Mouse (Mus musculus) intestine, embryonic 16.5 days (tissue): Measurements from ENCODE around the gene Frrs1. TPM values are rescaled to one million over a fixed set of nuclear protein-coding genes. Genes with fewer than 3 reads are reported as not detected.

Experiments
- ATAC-seq: fragments of 200-750 bp; cut with Nextera tagmentation; 2 replicates; pipeline ENCODE4 v1.8.0; 2017; ENCODE audit warnings: moderate TSS enrichment, moderate library complexity
- H3K27ac ChIP-seq: fragments of 300-500 bp; sonication (generic); 2 replicates; pipeline ENCODE4 v1.5.1; 2014; ENCODE audit warnings: mild to moderate bottlenecking, low read length
- H3K27me3 ChIP-seq: fragments of 300-500 bp; sonication (generic); replicated peaks from 2 replicates; pipeline ENCODE4 v1.6.1; 2014; ENCODE audit warnings: low read length, control low read depth, mixed read lengths; ENCODE audit not compliant: control insufficient read depth, insufficient read depth
- H3K36me3 ChIP-seq: fragments of 300-500 bp; sonication (generic); 2 replicates; pipeline ENCODE4 v1.6.1; 2014; ENCODE audit warnings: low read length, control low read depth; ENCODE audit not compliant: control insufficient read depth, insufficient read depth
- H3K4me1 ChIP-seq: fragments of 300-500 bp; sonication (generic); 2 replicates; pipeline ENCODE4 v1.6.1; 2014; ENCODE audit warnings: low read length, control low read depth, mixed read lengths; ENCODE audit not compliant: control insufficient read depth, insufficient read depth
- H3K4me2 ChIP-seq: fragments of 300-500 bp; sonication (generic); 2 replicates; pipeline ENCODE4 v1.6.1; 2014; ENCODE audit warnings: low read depth, low read length, control low read depth
- H3K4me3 ChIP-seq: fragments of 300-500 bp; sonication (generic); 2 replicates; pipeline ENCODE4 v1.5.1; 2014; ENCODE audit warnings: mild to moderate bottlenecking, low read length
- H3K9ac ChIP-seq: fragments of 300-500 bp; sonication (generic); 2 replicates; pipeline ENCODE4 v1.6.1; 2014; ENCODE audit warnings: low read depth, low read length
- H3K9me3 ChIP-seq: fragments of 300-500 bp; sonication (generic); 2 replicates; pipeline ENCODE4 v1.6.1; 2016; ENCODE audit warnings: low read length, control low read depth; ENCODE audit not compliant: control insufficient read depth
- WGBS: fragments of 180-500 bp; shearing (Covaris S2); extraction: QIAGEN DNeasy Blood & Tissue Kit; methylation state at CpG from one replicate; pipeline ENCODE4 v1.1.7; 2014; 5-methylcytosine and 5-hydroxymethylcytosine counted together
- polyA plus RNA-seq: library from polyadenylated mRNA; unstranded; fragments of >200 nt; fragmentation: Nextera tagmentation; extraction: Ambion mirVana; gene quantifications from 2 replicates; pipeline ENCODE4 v1.2.1, GENCODE M21; 2015

Frrs1 gene
- polyA plus RNA-seq, 1 experiment from 2014 or later, result 44.7 TPM

DNA sequence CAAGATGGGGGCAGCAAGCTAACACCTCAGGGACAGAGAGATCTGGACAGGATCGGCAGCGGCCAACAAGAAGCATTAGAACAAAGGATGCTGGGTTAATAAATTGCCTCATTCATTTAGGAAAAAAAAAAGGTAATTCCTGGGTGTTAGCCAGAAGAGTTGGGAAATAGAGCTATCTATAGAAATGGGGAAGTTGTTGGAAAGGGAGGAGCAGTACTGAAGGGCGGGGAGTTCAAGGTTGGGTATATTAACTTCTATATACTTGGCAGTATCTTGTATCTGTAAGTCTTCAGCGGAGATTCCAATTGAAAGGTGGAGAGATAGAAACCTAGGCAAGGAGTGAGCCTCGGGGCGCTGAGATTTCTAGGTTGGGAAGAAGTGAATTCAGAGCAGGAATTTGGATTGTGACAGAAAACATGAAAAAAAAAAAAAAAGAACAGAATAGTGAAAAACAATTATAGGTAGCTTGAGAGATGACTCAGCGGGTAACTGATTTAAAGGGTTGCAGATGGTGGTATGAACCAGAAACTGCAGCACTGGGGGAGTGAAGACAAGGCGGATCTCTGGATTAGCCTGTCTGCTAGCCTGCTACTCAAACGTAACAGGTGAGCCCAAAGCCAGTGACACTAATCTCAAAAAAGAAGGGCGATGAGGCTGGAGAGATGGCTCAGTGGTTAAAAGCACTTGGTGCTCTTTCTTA, 14.2 kb upstream of the Frrs1 start:
- Histone ChIP-seq H3K36me3 (no peaks in the 10 kb centered on the region), H3K9ac (no peak overlapping the region), H3K4me1 (no peaks in the 10 kb centered on the region), H3K27ac (no peak overlapping the region), H3K4me2 (no peak overlapping the region), H3K9me3 (no peaks in the 10 kb centered on the region), H3K4me3 (no peak overlapping the region), H3K27me3 (no peaks in the 10 kb centered on the region)
- ATAC-seq, result no peak
- 88% methylated on average over 10 of the region's 10 CpGs for WGBS

DNA sequence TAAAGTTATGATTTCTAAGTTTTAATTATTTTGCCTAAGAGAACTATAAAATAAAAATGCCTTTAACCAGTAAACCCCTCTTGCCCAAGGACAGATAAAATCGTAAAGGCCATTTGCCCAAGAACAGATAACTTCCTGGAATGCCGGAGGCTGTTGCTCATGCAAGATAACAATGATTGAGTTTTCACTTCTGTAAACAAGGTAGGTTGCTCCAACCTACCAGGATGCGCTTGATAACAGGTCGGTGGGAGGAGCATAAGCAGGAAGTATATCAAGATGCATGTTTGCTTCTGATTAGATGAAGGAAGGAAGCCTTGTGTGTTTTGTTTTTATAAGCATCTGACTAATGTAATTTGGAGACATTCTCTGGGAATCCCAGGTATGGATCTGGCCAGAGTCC, 13.2 kb upstream of the Frrs1 start:
- no peak for ATAC-seq
- no peaks in the 10 kb centered on the region for H3K36me3 ChIP-seq
- no peak overlapping the region for H3K27ac ChIP-seq
- 48% methylated on average over 4 of the region's 4 CpGs for WGBS
- no peaks in the 10 kb centered on the region for H3K9me3 ChIP-seq
- no peak overlapping the region for H3K4me3 ChIP-seq
- no peaks in the 10 kb centered on the region for H3K27me3 ChIP-seq
- no peaks in the 10 kb centered on the region for H3K4me1 ChIP-seq
- no peak overlapping the region for H3K4me2 ChIP-seq
- H3K9ac ChIP-seq, result no peak overlapping the region

DNA sequence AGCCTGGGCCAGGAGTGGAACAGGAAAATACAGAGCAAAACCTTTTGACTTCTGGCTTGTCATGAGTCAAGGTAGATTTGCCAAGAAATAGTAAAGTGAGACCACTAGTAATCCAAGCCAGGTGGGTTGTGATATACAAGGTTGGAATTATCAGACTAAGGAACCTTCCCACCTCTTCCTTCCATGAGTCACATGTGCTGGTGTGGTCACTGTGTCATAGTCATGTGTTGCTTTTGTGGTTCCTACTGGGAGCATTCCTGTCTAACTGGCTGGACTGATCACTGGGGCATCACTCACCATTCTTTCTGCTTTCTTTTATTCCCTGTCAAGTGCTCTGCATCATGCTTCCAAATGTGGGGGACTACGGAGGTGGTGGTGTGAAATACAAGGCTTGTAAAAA, 11.2 kb upstream of the Frrs1 start:
- Histone ChIP-seq H3K9ac (no peak overlapping the region), H3K27ac (no peak overlapping the region), H3K36me3 (no peaks in the 10 kb centered on the region), H3K27me3 (no peaks in the 10 kb centered on the region), H3K4me3 (no peak overlapping the region), H3K4me2 (no peak overlapping the region), H3K4me1 (no peaks in the 10 kb centered on the region), H3K9me3 (no peaks in the 10 kb centered on the region)
- WGBS, result 93% methylated on average over 1 of the region's 1 CpGs
- ATAC-seq, result no peak

GRCm38 (mm10) chr3:116848936-116849335, 10.3 kb upstream of the Frrs1 start:
- 78% methylated on average over 4 of the region's 4 CpGs for WGBS
- no peak overlapping the region for H3K9ac ChIP-seq
- no peak for ATAC-seq
- H3K36me3 ChIP-seq, result no peaks in the 10 kb centered on the region
- H3K4me2 ChIP-seq, result no peak overlapping the region
- no peaks in the 10 kb centered on the region for H3K4me1 ChIP-seq
- no peaks in the 10 kb centered on the region for H3K27me3 ChIP-seq
- H3K9me3 ChIP-seq, result no peaks in the 10 kb centered on the region
- no peak overlapping the region for H3K27ac ChIP-seq
- no peak overlapping the region for H3K4me3 ChIP-seq

DNA sequence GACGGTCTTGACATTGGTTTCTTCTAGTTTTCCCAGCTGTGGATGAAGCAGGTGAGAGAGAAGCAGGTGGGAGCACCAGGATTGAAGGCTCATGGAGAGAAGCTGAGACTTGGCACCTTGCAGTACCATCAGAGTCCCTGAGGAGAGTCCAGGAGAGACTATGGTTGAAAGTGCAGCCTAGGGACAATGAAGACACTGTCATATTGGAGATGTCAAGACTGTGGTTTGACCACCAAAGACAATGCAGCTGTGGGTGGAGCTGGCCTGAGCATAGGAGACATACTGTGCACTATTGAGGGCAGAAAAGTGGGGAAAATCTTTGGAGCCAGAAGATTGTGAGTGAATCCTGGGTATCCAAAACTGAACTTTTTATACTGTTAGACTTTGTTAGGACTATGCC, 8.9 kb upstream of the Frrs1 start:
- Histone ChIP-seq H3K27ac (no peak overlapping the region), H3K36me3 (no peaks in the 10 kb centered on the region), H3K4me1 (no peaks in the 10 kb centered on the region), H3K27me3 (no peaks in the 10 kb centered on the region), H3K9ac (no peak overlapping the region), H3K4me3 (no peak overlapping the region), H3K9me3 (no peaks in the 10 kb centered on the region), H3K4me2 (no peak overlapping the region)
- no peak for ATAC-seq
- 88% methylated on average over 1 of the region's 1 CpGs for WGBS

DNA sequence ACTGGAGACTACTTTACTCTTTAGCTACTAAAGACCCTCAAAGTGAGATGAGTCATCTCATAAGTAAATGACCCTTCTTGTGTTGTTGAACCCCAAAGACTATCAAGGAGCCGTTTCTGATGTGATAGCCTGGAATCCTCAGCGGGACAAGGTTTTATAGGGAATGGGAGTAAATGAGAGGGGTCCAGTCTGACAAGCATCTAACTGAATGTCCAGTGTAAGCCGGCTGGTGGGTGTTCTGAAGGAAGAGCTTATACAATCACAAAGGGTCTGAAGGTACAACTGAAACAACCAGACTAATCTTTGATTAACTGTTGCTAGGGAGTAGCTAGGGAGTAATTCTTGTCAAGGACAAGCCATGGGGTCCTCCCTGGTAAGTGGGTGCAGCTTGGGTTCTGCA, 6.8 kb upstream of the Frrs1 start:
- ATAC-seq, result no peak

GRCm38 (mm10) chr3:116857611-116858010, 1.7 kb upstream of the Frrs1 start:
- Histone ChIP-seq H3K36me3 (no peaks in the 10 kb centered on the region), H3K9ac (no peak overlapping the region), H3K4me1 (peaks cover 6% of the 10 kb centered on the region; the same call in 1 of the 2 replicates), H3K4me3 (no peak overlapping the region), H3K27me3 (no peaks in the 10 kb centered on the region), H3K9me3 (no peaks in the 10 kb centered on the region), H3K27ac (no peak overlapping the region), H3K4me2 (no peak overlapping the region)
- ATAC-seq, result no peak
- WGBS, result 83% methylated on average over 6 of the region's 6 CpGs

More for the DNA sequence above, 6.8 kb upstream of the Frrs1 start:
- no peaks in the 10 kb centered on the region for H3K9me3 ChIP-seq
- no peaks in the 10 kb centered on the region for H3K27me3 ChIP-seq
- no peak overlapping the region for H3K4me3 ChIP-seq
- no peak overlapping the region for H3K9ac ChIP-seq
- no peak overlapping the region for H3K27ac ChIP-seq
- H3K4me1 ChIP-seq, result no peaks in the 10 kb centered on the region
- no peak overlapping the region for H3K4me2 ChIP-seq
- 90% methylated on average over 3 of the region's 3 CpGs for WGBS
- H3K36me3 ChIP-seq, result no peaks in the 10 kb centered on the region

DNA sequence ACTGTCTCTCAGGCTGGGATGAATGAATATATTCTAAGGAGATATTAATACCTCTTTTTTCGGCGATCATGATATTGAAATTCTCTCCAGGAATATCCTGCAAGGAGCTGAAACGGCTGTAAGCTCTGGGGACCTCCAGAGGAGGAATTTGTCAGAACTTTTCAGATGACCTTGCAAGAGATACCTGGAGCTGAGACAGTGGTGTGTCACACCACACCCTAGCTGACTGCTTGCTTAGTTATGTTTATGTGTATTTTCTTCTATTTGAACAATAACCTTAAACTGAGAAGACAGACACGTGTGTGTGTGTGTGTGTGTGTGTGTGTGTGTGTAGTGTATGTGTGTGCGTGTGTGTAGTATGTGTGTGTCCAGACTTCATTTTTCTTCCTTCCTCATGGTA, 488 bp downstream of the Frrs1 start:
- Histone ChIP-seq H3K27ac (no peak overlapping the region), H3K4me3 (no peak overlapping the region), H3K9ac (no peak overlapping the region), H3K27me3 (no peaks in the 10 kb centered on the region), H3K9me3 (no peaks in the 10 kb centered on the region), H3K4me2 (no peak overlapping the region), H3K4me1 (peaks cover 9% of the 10 kb centered on the region), H3K36me3 (no peaks in the 10 kb centered on the region)
- 76% methylated on average over 5 of the region's 5 CpGs for WGBS
- ATAC-seq, result peak; percentile 7; the same call in 1 of the 2 replicates

DNA sequence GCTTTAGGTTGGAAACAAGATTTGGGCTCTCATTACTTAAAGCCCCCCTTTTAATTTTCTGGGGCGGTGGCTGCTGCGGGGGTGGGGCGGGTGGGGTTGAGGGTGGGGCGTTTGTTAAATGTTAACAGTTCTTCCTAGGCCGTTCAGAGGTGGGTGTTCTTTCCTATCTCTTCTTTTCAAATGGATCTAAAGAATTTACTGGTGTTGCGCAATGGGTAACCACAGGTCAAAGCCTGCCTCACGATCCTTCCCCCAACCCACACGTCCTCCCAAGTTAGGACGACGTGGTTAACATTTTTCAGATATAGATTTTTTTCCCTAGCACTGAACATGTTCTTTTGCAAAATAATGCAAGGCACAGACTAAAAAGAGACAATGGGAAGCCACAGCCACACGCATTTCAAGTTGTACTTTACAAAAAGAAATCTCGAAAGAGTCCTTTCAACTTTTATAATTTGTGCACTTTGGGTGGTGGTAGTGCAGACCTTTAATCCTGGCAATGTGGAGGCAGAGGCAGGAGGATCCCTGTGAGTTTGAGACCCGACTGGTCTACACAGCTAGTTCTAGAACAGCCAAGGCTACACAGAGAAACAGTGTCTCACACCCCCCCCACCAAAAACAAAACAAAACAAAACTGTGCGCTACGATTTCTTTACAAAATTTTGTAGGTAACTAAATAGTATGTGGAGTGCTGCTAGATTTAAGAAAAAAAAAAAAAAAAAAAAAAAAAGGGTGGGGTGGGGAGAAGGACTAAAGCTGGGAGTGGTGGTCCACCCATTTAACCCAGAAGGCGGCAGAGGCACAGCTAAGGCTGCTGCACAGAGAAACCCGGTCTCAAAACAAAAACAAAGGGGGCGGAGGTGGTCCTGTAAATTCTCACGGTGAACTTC, 1.3 kb downstream of the Frrs1 start:
- Histone ChIP-seq H3K27ac (peak overlapping the region; percentile 73; the same call in 1 of the 2 replicates), H3K4me3 (peak overlapping the region; percentile 63), H3K9me3 (no peaks in the 10 kb centered on the region), H3K27me3 (no peaks in the 10 kb centered on the region), H3K36me3 (no peaks in the 10 kb centered on the region), H3K9ac (peak overlapping the region; percentile 68; the same call in 1 of the 2 replicates), H3K4me2 (peak overlapping the region; percentile 83), H3K4me1 (peaks cover 9% of the 10 kb centered on the region)
- 53% methylated on average over 19 of the region's 19 CpGs for WGBS
- ATAC-seq, result peak; percentile 79
